Mouse (Mus musculus) ES-Bruce4 (cell line): ENCODE measurements around the gene Mb.

ENCODE experiments used
- CTCF ChIP-seq: IDR thresholded peaks from one replicate; pipeline ENCODE4 v1.8.1; 2011; ENCODE audit warnings: low read depth, low read length
- EP300 ChIP-seq: IDR thresholded peaks from 2 replicates; pipeline ENCODE4 v1.6.1; 2011; ENCODE audit warnings: low read depth, low read length; ENCODE audit not compliant: insufficient read depth

DNA sequence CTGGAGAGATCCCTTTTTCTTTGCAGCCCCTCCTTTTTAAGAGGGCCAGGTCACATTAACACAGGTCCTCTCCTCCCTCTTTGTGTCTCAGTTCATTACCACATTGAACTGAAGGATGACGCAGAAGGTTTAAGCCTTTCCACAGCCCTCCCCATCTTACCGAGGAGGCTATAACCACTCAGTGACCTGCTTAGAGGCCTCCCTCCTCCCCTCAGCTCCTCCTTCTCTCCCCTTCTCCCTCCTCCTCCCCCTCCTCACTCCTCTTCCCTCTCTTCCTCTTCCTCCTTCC is 13.5 kb downstream of the Mb start:
- TF ChIP-seq CTCF (no peak), EP300 (no peak)
